10 mouse cellular contexts compared by ENCODE assay signal in the genomic region with DNA sequence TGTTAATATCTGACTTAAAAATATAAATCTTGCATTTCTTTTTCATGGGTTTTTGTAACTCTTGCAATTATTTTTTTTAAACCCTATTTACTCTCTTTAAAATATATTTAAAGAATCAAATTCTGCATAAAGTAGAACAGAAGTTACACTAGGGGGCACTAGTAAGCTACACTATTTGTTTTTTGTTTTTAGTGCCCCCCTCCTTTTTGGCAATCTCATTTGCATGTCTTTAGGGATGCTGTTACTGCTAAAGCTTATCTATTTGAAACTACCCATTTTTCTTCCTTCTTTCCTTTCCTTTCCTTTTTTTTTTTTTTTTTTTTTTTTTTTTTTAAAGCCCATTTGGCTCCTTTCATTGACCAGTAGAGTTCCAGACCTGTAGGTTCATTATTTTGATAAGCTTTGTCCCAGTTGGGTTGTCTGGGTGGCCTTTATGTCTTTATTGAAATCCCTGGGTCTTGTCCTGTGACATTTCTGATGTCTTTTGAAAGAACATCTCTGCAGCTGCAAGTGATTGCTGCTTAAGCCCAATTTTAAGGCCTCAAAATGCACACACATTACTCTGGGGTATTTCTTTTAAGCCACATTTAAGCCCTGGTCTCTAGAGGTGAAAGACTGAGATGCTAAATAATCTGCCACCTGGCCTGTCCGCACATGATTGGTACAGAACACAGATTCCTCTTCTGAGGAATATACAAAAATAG.
DNase-seq lines count a peak whose midpoint lies in the region; ATAC-seq and TF ChIP-seq lines count a peak whose summit lies in the region.
"Had no signal": no experiment of that assay in that cellular context is flagged by ENCODE, and none has a peak within 500 bp of the region (broad histone marks: within the 10 kb centered on the region; RNA-seq: fewer than 3 reads in every experiment).

No protein-coding gene starts in this region.

- H3K9ac ChIP-seq in ES-E14 (ENCODE audit: insufficient read depth, low read depth, low read length, poor library complexity, severe bottlenecking): no peak overlapping the region
- no peak overlapping the region for H3K9ac ChIP-seq in forebrain, embryonic 12.5 days
- H3K9ac ChIP-seq in midbrain, embryonic 13.5 days (replicated peaks): no peak overlapping the region

- 9% methylated on average over 1 of the region's 1 CpGs for WGBS in forebrain, embryonic 12.5 days
- 10% methylated on average over 1 of the region's 1 CpGs for WGBS in midbrain, embryonic 13.5 days

- no peak overlapping the region for H3K4me2 ChIP-seq in forebrain, embryonic 12.5 days
- no peak overlapping the region for H3K4me2 ChIP-seq in midbrain, embryonic 13.5 days (replicated peaks)

- H3K4me1 ChIP-seq in ES-E14 (ENCODE audit: control insufficient read depth in 2 of 2, insufficient read depth in 2 of 2, low read length in 2 of 2, poor library complexity in 1 of 2): 0 out of 4 replicates have a peak, but pooled peaks cover 0 to 2% of the 10 kb centered on the region in 2 experiments
- H3K4me1 ChIP-seq in forebrain, embryonic 12.5 days: peaks cover 10% of the 10 kb centered on the region; the same call in 1 of the 2 replicates
- H3K4me1 ChIP-seq in midbrain, embryonic 13.5 days (replicated peaks): peaks cover 10% of the 10 kb centered on the region

- H3K9me3 ChIP-seq in ES-E14 (ENCODE audit: control insufficient read depth, insufficient read depth, low read depth, low read length): no peaks in the 10 kb centered on the region
- H3K9me3 ChIP-seq in forebrain, embryonic 12.5 days: no peaks in the 10 kb centered on the region
- no peaks in the 10 kb centered on the region for H3K9me3 ChIP-seq in midbrain, embryonic 13.5 days

- in situ Hi-C loops in ES-E14 (cut with MboI; ENCODE audit: low sequenced_read_pairs in 2 of 2, unreplicated experiment in 2 of 2): no loop called here

- ATAC-seq in forebrain, embryonic 12.5 days (ENCODE audit: low FRiP score): peak; percentile 77
- ATAC-seq in midbrain, embryonic 13.5 days: peak; percentile 85

- no peaks in the 10 kb centered on the region for H3K36me3 ChIP-seq in ES-E14 (ENCODE audit: control insufficient read depth, insufficient read depth, low read length, poor library complexity, severe bottlenecking)
- no peaks in the 10 kb centered on the region for H3K36me3 ChIP-seq in forebrain, embryonic 12.5 days (replicated peaks)
- no peaks in the 10 kb centered on the region for H3K36me3 ChIP-seq in midbrain, embryonic 13.5 days

- no peaks in the 10 kb centered on the region for H3K27me3 ChIP-seq in forebrain, embryonic 12.5 days
- no peaks in the 10 kb centered on the region for H3K27me3 ChIP-seq in midbrain, embryonic 13.5 days

- DNase-seq in 416B (ENCODE audit: low read depth): peak; percentile 35
- DNase-seq in ES-E14 (ENCODE audit: low read depth, low spot score): no peak
- no peak for DNase-seq in yolk sac, embryonic 10.5 days (ENCODE audit: low spot score)
- DNase-seq in gastrocnemius, adult 2 months: no peak
- DNase-seq in layer of hippocampus, postnatal 36 days: no peak
- no peak for DNase-seq in gastrocnemius, postnatal 4 days (ENCODE audit: low spot score in 2 of 2)
- DNase-seq: lung, adult 2 months; right cerebral cortex, postnatal 4 days had no signal

- TF ChIP-seq CTCF in gastrocnemius, adult 2 months (IDR thresholded peaks at IDR 0.05): no peak

- no peak overlapping the region for H3K27ac ChIP-seq in ES-E14 (ENCODE audit: insufficient read depth, low read depth, low read length, poor library complexity, severe bottlenecking)
- H3K27ac ChIP-seq in forebrain, embryonic 12.5 days: peak overlapping the region; percentile 63; the same call in 1 of the 2 replicates
- peak overlapping the region; percentile 69 for H3K27ac ChIP-seq in midbrain, embryonic 13.5 days
- no peak overlapping the region for H3K27ac ChIP-seq in gastrocnemius, adult 2 months

- no peak overlapping the region for H3K4me3 ChIP-seq in ES-E14 (ENCODE audit: insufficient read depth in 1 of 2, low read depth in 1 of 2, low read length in 2 of 2, poor library complexity in 1 of 2, severe bottlenecking in 1 of 2)
- no peak overlapping the region for H3K4me3 ChIP-seq in forebrain, embryonic 12.5 days (replicated peaks)
- no peak overlapping the region for H3K4me3 ChIP-seq in midbrain, embryonic 13.5 days (replicated peaks)
- H3K4me3 ChIP-seq in gastrocnemius, adult 2 months: no peak overlapping the region

- intact Hi-C loops in gastrocnemius, adult 2 months (cut with DNase I): no loop called here

TF ChIP-seq in ES-E14, 5 proteins besides CTCF, POLR2A, EP300 and RAD21:
- peak; percentile 84 for TF ChIP-seq ZNF384 (IDR thresholded peaks at IDR 0.05; ENCODE audit: low read depth, low read length)
- TF ChIP-seq ZC3H11A (IDR thresholded peaks at IDR 0.05; ENCODE audit: borderline replicate concordance, low read depth, low read length): no peak

Comparison
In these comparisons a context has a peak if more than half of its experiments do, and no peak if none do; other contexts are left out.
1. H3K27ac ChIP-seq: peak in forebrain, embryonic 12.5 days (single experiment) and midbrain, embryonic 13.5 days (single experiment); none in ES-E14 (single experiment) and gastrocnemius, adult 2 months (single experiment).